Mouse (Mus musculus) spleen, postnatal 4 days (tissue): ENCODE measurements at regions not wholly inside any gene's neighbourhood (a gene's known extent, or its start where the extent isn't known, plus 50 kb on each side); places are given as distances from the start of the nearest gene placed in this dataset.

Source experiments
- DNase-seq, 2 experiments: peaks; one replicate each; pipeline ENCODE4 v3.0.0; 2022; ENCODE audit warnings: low spot score in 2 of 2

DNA sequence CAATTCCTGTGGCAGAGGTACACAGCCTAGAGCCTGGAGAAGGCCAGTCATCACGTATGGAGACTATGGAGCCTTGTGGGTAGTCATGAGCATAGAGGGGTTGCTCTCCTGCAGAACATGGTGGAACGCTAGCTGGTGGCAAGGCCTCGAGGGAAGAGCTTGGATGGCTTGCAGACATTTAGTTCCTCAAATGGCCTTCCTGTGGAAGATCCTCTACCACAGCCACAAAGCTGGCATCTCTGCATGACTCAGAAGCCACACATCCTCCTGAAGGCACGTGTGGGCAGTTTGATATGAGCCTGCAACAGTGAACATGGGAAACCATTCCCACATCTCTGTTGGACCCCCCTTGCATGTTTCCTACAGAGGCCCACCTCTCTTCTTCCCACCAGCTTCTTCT is 547.9 kb upstream of the Lrrc6 start:
- DNase-seq, result no peak

DNA sequence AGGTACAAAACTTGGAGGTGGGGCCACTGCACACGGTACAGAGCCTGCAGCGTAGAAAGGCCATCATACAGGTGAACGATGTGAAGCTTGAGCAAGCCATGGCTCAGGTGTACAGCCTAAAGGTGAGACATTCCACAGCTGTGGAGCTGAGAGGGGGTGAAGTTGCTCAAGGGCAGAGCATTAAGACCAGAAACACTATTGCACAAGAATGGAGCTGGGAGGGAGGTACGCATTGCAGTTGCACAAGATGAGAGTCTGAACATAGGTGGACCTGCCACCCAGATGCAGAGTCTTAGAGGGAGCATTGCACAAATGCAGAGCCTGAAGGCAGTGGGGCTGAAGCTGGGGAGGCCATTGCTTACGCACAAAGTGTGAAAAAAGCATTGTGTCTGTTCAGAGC is 547.4 kb upstream of the Lrrc6 start:
- no peak for DNase-seq

DNA sequence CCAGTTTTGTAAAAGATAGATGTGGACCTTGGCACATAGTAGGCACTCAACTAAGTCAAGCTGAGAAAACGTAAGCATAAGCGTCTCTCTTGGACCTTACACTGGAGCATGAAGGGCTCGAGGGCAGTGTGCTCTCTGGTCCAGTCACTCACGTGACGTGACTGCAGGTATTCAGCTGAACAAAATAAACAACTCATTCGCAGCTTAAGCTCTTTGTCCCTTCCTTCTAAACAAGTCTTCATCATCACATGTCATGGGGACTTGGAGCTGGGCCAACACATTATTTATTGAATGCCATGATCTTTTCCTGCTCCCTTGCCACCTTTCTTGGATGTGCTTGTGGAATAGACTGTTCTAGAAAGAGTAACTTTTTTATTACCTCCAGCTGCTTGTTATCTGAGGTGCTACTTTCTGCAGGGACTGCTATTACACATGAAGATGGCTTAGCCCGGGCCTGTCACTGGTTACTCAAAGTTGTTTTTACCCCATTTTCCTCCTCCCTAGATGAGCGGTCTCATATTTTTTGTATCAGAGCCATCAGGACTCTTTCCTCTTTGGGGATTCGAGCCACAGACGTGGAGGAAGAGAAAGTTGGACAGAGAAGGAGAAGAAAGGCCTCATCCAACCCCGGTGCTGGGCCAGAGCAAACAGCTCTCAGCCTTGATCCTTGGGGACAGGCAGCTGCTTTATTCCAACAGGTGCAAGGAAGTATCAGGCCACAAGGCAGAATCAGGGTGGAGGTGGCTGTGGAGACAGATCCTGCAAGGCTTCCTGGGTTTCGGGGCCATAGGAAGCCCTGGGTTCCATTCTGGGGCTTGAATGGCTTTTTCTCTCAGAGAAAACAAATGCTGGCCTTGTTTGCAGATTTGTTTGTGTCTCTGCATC is 545.5 kb upstream of the Lrrc6 start:
- no peak for DNase-seq

DNA sequence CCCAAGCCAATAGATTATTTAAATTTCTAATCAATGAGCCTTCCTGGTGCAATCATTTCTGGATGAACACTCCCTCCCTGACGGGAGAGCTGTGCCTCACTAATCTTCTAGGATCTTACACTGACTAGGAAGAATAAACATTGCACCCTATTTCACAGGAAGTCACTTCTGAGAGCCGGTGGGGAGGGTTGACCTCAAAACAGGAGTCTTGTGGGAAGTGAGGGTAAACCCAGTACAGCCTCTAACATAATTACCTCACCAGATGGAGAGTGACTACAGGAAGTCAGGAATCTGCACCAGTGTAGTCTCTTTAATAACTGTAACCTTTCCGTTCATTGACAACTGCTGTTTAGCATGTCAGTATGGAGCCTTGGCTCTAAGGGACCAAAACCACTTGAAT is 544.6 kb upstream of the Lrrc6 start:
- DNase-seq, result no peak

DNA sequence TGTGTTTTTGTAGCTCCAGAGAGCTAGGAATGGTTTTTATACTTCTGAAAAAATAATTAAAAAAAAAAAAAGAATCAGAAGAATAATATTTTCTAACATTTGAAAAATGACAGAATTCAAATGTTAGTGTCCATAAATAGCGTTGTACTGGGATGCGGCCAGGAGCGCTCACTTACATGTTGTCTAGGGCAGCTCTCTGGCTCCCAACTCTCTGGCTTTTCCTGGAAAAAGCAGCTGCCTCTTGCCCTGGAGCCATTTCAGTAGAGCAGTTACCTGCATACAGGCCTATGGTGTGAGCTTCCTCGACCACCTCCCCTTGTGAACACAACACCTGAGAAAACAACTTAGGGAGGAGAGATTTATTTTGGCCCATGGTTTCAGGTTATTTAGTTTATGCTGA is 544.1 kb upstream of the Lrrc6 start:
- DNase-seq, result no peak

DNA sequence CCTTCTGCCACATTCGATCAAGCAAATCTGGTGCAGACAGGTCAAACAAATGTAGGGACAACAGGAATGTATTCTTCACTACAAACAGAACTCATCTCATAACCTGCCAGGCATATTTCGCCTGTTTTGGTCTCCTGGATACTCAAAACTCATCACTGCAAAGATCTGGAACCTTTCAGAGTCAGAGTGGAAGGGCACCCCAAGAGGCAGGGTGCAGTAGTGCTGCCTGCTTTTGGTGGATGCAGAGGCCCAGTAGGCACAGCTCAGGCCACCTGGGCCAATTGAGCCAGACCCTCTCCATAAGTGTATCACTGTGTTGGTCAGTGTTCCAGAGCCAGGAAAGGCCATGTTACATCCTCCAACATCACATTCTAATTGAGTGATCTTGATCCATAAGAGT is 541.4 kb upstream of the Lrrc6 start:
- DNase-seq, result no peak

DNA sequence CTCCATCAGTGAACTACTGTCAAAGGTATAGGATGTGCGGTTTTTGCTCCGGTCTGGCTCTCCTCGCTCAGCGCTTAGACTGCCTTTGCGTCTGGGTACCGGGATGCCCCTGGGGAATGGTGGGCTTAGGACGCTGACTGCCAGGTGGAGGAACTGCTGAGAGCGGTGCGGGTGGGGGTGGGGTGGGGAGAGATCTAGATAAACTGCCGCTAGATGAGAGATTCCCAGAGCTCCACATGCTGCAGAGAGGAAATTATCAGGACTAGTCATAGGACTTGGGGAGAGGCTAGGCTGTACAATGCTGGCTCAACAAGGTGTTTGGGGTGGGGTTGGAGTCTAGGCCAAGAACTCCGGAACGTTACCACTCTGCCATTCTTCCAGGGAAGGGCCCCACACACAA is 539.5 kb upstream of the Lrrc6 start:
- DNase-seq, result no peak

DNA sequence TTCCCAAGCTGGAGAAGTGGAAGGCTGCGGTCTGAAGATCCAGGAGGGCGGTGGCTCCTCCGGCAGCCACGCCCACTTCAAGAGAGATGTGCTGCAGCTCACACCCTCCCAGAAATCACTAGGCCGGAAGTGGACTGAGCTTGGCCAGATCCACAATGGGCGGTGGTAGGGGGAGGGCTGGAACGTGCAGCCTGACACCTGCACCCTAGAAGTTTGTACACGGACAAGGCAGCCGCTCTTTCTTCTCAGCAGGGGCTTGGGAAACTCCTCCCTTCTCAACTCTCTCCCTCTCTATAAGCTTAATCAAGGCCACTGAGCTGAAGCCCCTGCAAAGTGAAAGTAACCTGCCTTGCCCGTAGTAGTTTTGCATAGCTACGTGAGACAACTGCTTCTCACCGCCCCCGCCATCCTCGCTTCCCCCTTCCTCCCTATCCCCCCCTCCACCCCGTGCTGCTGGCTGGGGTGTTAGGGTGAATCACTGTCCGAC is 538.8 kb upstream of the Lrrc6 start:
- DNase-seq, result peak; percentile 56 to 79

DNA sequence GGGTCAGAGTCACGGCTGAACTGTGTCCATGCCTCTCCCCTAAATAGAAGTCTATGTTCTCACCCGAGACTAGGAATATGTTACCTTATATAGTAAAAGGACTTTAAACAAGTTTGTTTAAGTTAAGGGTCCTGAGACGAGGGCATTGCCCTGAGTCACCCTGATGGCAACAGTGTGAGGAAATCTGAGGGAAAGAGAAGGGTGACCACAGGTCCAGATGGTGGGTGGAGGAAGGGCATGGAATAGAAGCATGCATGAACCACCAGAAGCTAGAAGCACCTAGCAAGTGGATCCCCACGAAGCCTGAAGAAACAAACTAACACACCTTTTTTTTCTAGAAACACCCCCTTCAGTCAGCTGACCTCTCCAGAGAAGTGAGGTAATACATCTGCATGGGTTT is 536.9 kb upstream of the Lrrc6 start:
- DNase-seq, result no peak

DNA sequence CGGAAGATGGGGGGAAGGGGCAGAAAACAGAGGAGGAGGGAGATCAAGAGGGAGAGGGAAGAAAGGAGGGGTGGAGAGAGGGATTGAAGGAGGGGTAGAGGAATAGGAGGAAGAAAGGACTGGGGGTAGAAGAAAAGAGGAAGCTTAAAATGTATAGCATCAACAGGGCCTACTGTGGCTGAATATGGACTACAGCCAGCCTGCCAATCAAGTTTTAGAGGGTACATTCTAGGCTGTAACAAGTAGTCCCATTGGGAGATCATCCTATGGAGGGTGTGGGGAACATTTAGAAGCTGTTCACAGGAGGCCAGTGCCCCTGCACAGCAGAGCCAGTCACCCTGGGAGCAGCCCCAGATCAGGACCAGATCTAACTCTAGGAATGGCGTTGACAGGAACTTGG is 535.6 kb upstream of the Lrrc6 start:
- no peak for DNase-seq

DNA sequence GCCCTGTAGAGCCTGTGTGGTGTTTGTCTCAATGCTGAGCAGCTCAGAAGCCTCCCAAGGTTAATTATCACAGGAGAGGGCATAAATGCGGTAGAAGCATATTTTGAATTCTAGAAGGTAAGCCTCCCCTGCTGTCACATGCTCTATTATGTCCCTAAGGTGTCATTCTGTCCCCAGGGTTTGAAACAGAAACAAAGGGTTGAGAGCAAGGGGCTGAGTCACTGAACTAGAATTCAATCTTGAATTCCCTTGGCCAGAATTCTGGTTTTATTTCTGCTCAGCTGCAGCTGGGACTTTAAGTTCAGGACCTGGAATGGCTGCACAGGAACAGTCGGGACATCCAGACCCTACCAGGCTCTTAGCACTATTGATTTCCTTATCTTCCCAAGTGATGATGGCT is 533.2 kb upstream of the Lrrc6 start:
- DNase-seq, result no peak

DNA sequence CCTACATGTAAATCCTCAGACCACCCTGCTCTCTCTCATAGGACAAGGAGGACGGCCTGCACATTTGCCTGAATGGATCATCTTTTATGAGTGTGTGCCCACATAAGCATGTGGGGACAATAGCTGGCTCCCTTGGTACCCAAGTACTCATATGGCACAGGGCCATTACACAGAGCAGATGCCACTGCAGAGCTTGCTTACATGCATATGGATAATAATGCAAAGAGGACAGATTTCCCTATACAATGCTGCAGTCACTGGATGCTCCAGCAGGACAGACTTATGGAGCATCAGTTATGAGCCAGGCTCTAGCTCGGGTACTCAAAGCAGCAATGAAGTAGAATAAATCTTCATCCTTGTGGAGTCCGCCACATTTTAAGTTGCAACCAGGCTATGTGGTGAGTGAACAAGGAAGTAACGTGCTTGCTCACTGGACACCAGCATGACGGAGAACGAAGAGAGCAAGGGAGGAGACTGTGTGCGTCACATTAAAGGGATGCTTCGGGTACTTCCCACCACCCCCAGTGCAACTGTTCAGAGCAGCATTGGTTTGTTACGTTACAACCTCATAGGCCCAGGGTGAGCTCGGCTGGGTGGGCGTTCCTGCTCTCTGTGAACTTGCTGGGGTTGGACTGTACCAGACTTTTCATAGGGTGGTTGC is 531.3 kb upstream of the Lrrc6 start:
- no peak for DNase-seq

DNA sequence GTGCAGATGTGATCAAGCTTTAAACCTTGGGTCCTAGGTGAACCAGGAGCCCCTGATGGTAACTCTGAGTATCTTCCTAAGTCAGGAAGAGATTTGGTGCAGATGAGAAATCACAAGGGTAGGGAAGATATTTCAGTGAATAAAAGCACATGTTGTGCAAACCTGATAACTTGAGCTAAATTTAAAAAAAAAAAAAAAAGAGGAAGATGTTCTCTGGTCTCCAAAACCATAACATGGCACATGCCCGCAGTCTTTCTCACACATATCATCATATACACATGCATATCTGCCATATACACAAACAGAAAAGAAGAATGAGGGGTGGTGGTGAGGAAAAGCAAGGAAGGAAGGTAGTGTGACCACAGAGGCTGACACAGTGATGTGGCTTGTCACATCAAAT is 530.3 kb upstream of the Lrrc6 start:
- no peak for DNase-seq

DNA sequence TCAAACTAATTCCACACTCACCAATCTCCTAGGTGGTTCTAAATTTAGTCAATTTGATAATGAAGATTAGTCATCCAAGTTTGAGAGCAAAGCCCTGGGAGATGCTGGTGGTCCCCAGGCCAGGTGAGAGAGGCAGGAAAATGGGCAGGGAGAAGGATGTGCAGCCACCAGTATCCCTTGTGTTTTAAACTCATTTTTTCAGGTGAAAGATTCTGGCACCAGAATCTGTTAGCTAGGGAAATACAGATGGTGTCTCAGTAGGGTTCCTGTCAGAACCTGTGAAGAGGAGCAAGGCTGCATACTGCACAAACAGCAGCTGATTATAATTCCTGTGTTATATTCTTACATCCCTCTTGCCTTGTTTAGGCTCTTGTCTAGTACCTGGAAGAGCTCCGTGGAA is 527.5 kb upstream of the Lrrc6 start:
- no peak for DNase-seq

DNA sequence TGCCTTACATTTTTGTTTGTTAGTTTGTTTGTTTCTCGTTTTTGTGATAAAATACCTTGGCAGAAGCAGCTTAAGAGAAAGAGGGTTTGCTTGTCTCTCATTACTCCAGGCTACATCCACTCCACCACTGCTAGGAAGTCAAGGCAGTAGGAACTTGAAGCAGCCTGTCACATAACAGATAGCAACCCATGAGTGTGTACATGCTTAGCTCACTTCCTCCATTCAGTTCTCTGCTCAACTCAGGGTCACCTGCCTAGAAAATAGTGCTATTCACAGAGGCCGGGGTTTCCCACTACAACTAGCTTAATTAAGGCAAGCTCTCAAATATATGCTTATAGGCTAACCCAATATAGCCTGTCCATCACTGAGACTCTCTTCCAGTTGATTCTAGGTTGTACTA is 527.0 kb upstream of the Lrrc6 start:
- no peak for DNase-seq

DNA sequence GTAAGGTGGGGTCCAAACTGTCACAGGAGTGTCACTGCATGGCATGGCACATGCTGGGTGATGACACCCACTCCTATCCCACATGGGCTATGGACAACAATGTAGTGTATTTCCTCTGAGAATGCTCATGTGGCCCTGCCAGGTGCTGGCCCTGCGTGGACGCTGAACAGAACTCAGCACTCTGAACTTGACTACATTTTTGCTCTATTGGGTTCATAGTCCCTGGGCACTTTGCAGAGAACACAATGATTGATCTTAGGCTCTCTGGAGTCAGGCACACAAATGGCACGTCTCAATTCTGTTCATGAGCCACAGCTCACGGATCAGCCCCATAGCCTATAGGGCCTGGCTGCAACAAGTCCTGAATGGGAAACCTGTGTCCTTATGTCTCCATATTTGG is 525.0 kb upstream of the Lrrc6 start:
- no peak for DNase-seq

DNA sequence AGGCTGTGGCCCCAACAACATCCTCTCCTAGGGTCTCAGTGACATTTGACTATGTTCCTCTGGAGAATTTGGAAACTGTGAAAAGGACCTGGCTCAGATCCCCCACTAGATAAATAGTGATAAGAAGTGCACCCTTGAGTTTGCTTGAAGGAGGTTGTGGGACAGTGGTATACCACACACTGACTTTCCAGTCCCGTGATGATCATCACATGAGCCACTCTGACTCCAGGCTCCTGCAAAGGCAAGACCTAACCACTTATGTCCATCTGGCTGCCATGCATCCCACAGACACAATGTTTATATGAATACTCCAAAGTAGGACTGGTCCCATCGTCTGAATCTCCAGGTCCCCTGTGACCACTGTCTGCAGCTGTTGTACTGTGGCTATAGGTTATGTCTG is 523.7 kb upstream of the Lrrc6 start:
- no peak for DNase-seq

DNA sequence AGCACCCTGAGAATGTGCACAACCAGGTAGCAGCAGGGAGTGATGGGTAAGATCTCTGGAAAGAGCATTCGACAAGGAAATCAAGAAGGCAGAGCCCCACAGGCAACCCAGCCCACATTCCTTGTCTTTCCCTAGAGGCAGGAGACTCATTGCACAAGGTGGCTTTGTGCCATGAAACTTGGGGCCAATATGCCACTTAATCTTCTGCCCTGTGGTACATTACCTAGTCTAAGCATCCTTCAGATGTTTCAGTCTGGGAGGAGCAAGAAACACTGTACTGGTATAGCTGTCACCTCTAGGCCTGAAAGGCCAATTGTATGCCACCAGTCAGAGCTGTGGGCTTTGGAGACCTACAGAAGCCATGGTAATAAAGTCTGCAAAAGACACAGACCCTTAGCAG is 522.4 kb upstream of the Lrrc6 start:
- no peak for DNase-seq

DNA sequence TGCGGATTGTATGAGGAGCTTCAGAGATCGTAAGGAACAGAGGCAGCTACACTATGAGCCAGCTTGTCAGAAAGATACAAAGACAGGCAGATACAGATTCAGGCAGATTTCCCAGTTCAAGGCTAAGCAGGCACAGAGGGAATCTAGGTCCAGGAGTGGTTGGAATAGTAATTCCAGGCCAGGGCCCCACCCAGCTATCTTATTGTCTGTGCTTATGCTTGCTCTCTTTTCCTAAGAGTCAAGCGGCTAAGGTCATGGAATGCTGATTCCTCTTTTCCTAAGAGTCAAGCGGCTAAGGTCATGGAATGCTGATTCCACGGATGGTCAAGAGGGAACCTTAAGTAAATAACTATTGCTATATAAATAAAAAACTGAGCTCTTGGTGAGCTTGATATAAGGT is 520.7 kb upstream of the Lrrc6 start:
- no peak for DNase-seq

DNA sequence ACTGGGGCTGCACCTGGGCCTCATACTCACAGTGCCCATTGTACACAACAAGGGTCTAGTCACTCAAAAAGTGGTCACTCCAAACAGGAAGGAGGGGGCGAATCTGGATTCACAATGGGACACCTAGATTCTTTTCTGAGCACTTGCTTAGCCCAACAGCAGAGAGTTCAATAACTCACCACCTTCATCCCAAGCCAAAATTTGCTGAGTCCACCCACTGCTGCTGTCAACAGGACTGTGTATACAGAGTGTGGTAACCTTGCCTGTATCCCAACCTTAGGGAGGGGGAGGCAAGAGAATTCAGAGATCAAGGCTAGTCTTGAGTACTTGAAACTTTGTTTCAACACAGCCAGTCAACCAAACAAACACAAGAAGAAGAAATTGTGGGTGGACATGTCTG is 519.2 kb upstream of the Lrrc6 start:
- DNase-seq, result no peak

DNA sequence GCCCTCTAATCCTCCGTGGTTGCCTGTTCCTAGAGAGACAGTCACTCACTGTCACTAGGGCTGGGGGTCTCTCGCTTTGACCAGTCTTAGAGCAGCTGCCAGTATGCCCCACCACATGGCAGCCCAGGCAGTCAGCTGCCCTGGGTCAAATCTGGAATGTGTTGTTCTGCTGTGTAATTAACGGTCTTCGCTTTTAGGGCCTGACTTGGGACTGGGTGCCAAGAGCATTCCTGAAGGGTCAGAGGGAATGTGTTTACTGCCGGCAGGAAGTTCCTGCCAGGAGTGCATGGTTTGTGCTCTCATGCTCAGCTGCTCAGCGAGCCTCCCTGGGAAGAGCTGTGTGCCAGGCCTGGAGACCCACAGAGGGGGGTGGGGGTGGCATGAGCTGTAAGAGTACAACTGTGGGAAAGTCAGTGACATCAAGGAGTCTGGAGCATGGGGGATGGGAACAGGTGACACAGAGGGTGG is 518.5 kb upstream of the Lrrc6 start:
- DNase-seq, result no peak
